Mouse (Mus musculus) urinary bladder, postnatal 36 days (tissue): ENCODE data around the gene Gm20388.
"Not testable (repeated sequence)": the region's sequence is repeated elsewhere in the genome, so short reads cannot be mapped to it uniquely, and the experiment has no call there.

Experiments
- DNase-seq, 2 experiments: peaks; one replicate each; pipeline ENCODE4 v3.0.0; 2022; ENCODE audit warnings: low spot score in 2 of 2, mixed read lengths in 1 of 2

The Gm20388 gene

GRCm38 (mm10) chr8:123157888-123158465 is 3247.3 kb downstream of the Gm20388 start, which contains the start of gene Sult5a1:
TSS of gene Sult5a1 (minus strand) at chr8:123158315.
- no peak for DNase-seq

GRCm38 (mm10) chr8:123181391-123181790 is 3270.8 kb downstream of the Gm20388 start:
- DNase-seq = peak in 1 of 2 experiments; percentile 69

GRCm38 (mm10) chr8:123185566-123186409 is 3275.1 kb downstream of the Gm20388 start, which contains the start of gene Dpep1:
TSS of gene Dpep1 (plus strand) at chr8:123186242.
- DNase-seq = peak; percentile 11 to 71

- DNase-seq = no peak
Measured at GRCm38 (mm10) chr8:123188006-123188405, 3277.4 kb downstream of the Gm20388 start.

- no peak for DNase-seq
Measured at GRCm38 (mm10) chr8:123188841-123189240, 3278.2 kb downstream of the Gm20388 start.

GRCm38 (mm10) chr8:123190678-123191077 is 3280.0 kb downstream of the Gm20388 start:
- peak; percentile 64 to 79 for DNase-seq

GRCm38 (mm10) chr8:123191908-123192307 is 3281.3 kb downstream of the Gm20388 start:
- DNase-seq = no peak

- no peak for DNase-seq
Measured at GRCm38 (mm10) chr8:123193771-123194170, 3283.1 kb downstream of the Gm20388 start.

GRCm38 (mm10) chr8:123197016-123197415 is 3286.4 kb downstream of the Gm20388 start:
- not testable (repeated sequence) for DNase-seq

GRCm38 (mm10) chr8:123199864-123200263 is 3289.2 kb downstream of the Gm20388 start:
- no peak for DNase-seq

GRCm38 (mm10) chr8:123202288-123202687 is 3291.6 kb downstream of the Gm20388 start:
- peak; percentile 47 to 55 for DNase-seq

- no peak for DNase-seq
Measured at GRCm38 (mm10) chr8:123203571-123203970, 3292.9 kb downstream of the Gm20388 start.

GRCm38 (mm10) chr8:123211876-123212275 is 3301.2 kb downstream of the Gm20388 start:
- DNase-seq = no peak

- peak; percentile 87 to 90 for DNase-seq
Measured at GRCm38 (mm10) chr8:123212321-123213117, 3301.9 kb downstream of the Gm20388 start, which contains the start of the genes Chmp1a and Spata33. TSS of gene Chmp1a (minus strand) at chr8:123212763. TSS of gene Spata33 (plus strand) at chr8:123212832.

- DNase-seq = no peak
Measured at GRCm38 (mm10) chr8:123213118-123213772, 3302.6 kb downstream of the Gm20388 start.

GRCm38 (mm10) chr8:123215430-123215829 is 3304.8 kb downstream of the Gm20388 start:
- DNase-seq = no peak

- DNase-seq = no peak
Measured at GRCm38 (mm10) chr8:123220917-123221316, 3310.3 kb downstream of the Gm20388 start.

- DNase-seq = peak; percentile 91 to 95
Measured at GRCm38 (mm10) chr8:123224278-123225266, 3313.9 kb downstream of the Gm20388 start, which contains the start of gene Cdk10. TSS of gene Cdk10 (plus strand) at chr8:123224842.

GRCm38 (mm10) chr8:123228416-123228815 is 3317.8 kb downstream of the Gm20388 start:
- DNase-seq = no peak

- DNase-seq = not testable (repeated sequence)
Measured at GRCm38 (mm10) chr8:123230326-123230725, 3319.7 kb downstream of the Gm20388 start.
